Mouse (Mus musculus) ES-E14 (cell line): ENCODE results near the gene Klb. TPM values are rescaled to one million over a fixed set of nuclear protein-coding genes. Genes with fewer than 3 reads are reported as not detected.

ENCODE experiments used
- DNase-seq: peaks from one replicate; pipeline ENCODE4 v3.0.0-alpha.2; 2013; ENCODE audit warnings: low read depth, low spot score
- H3K27ac ChIP-seq: 2 replicates; pipeline ENCODE4 v1.5.1; 2012; ENCODE audit warnings: low read depth, mild to moderate bottlenecking, low read length, moderate library complexity, mixed read lengths; ENCODE audit not compliant: poor library complexity, insufficient read depth, severe bottlenecking
- H3K36me3 ChIP-seq: 2 replicates; pipeline ENCODE4 v1.6.1; 2012; ENCODE audit warnings: mild to moderate bottlenecking, low read length, moderate library complexity, mixed read lengths; ENCODE audit not compliant: control insufficient read depth, poor library complexity, insufficient read depth, severe bottlenecking
- H3K4me1 ChIP-seq, 2 experiments: fragments of 150-350 bp in 1 of 2; sonication (generic) in 1 of 2; 2 replicates each; pipeline ENCODE4 v1.6.1; 2012; ENCODE audit warnings: low read length in 2 of 2, mild to moderate bottlenecking in 1 of 2, mixed read lengths in 1 of 2; ENCODE audit not compliant: control insufficient read depth in 2 of 2, insufficient read depth in 2 of 2, poor library complexity in 1 of 2
- H3K4me3 ChIP-seq, 2 experiments: fragments of 150-350 bp in 1 of 2; sonication (generic) in 1 of 2; 2 replicates each; pipeline ENCODE4 v1.5.1; 2012; ENCODE audit warnings: low read length in 2 of 2, low read depth in 1 of 2, mild to moderate bottlenecking in 1 of 2, mixed read lengths in 1 of 2; ENCODE audit not compliant: insufficient read depth in 1 of 2, poor library complexity in 1 of 2, severe bottlenecking in 1 of 2
- H3K9ac ChIP-seq: 2 replicates; pipeline ENCODE4 v1.6.1; 2012; ENCODE audit warnings: low read depth, mild to moderate bottlenecking, low read length, mixed read lengths; ENCODE audit not compliant: poor library complexity, insufficient read depth, severe bottlenecking
- H3K9me3 ChIP-seq: fragments of 150-350 bp; sonication (generic); 2 replicates; pipeline ENCODE4 v1.6.1; 2012; ENCODE audit warnings: low read depth, mild to moderate bottlenecking, low read length; ENCODE audit not compliant: control insufficient read depth, insufficient read depth
- CHD2 ChIP-seq: IDR thresholded peaks from 2 replicates; pipeline ENCODE4 v1.6.1; 2014; ENCODE audit warnings: mild to moderate bottlenecking, low read depth, low read length, inconsistent platforms
- HCFC1 ChIP-seq: IDR thresholded peaks from 2 replicates; pipeline ENCODE4 v1.6.1; 2012; ENCODE audit warnings: low read length, inconsistent platforms, borderline replicate concordance; ENCODE audit not compliant: insufficient read depth
- MAFK ChIP-seq: IDR thresholded peaks from 2 replicates; pipeline ENCODE4 v1.6.1; 2014; ENCODE audit warnings: mild to moderate bottlenecking, low read depth, low read length, inconsistent platforms; ENCODE audit not compliant: insufficient read depth
- ZC3H11A ChIP-seq: IDR thresholded peaks from 2 replicates; pipeline ENCODE4 v1.6.1; 2012; ENCODE audit warnings: low read depth, mild to moderate bottlenecking, inconsistent platforms, low read length, borderline replicate concordance
- ZNF384 ChIP-seq: IDR thresholded peaks from 2 replicates; pipeline ENCODE4 v1.6.1; 2012; ENCODE audit warnings: low read depth, low read length, inconsistent platforms
- in situ Hi-C, 2 experiments: fragments of 600-800 bp; cut with MboI; formaldehyde crosslinking; loops; one replicate each; pipeline ENCODE4 v1.15.1; 2025; ENCODE audit warnings: low sequenced_read_pairs in 2 of 2, inconsistent platforms in 1 of 2; ENCODE audit not compliant: unreplicated experiment in 2 of 2
- total RNA-seq: library from RNA; depleted of rRNA; stranded (reverse); fragments of 300-350 nt; gene quantifications from 2 replicates; pipeline ENCODE4 v1.2.3, GENCODE M21; 2012

Gene Klb
- total RNA-seq, 1 experiment: 3.6 TPM

- H3K27ac ChIP-seq: no peak overlapping the region
- in situ Hi-C loops: no loop called here
- no peak for TF ChIP-seq MAFK
- no peak for TF ChIP-seq CHD2
- TF ChIP-seq HCFC1: no peak
- H3K9me3 ChIP-seq: no peaks in the 10 kb centered on the region
- H3K4me1 ChIP-seq: 0 out of 4 replicates have a peak, but pooled peaks cover 0 to 3% of the 10 kb centered on the region in 2 experiments
- no peak for DNase-seq
- peaks cover 6% of the 10 kb centered on the region; the same call in 1 of the 2 replicates for H3K36me3 ChIP-seq
- H3K4me3 ChIP-seq: no peak overlapping the region
- H3K9ac ChIP-seq: no peak overlapping the region
Measured at GRCm38 (mm10) chr5:65419136-65419535, 71.0 kb downstream of the Klb start.

- Histone ChIP-seq H3K9me3 (no peaks in the 10 kb centered on the region), H3K27ac (no peak overlapping the region), H3K4me1 (0 out of 4 replicates have a peak, but pooled peaks cover 0 to 3% of the 10 kb centered on the region in 2 experiments), H3K36me3 (peaks cover 6% of the 10 kb centered on the region; the same call in 1 of the 2 replicates), H3K9ac (no peak overlapping the region), H3K4me3 (no peak overlapping the region)
- no peak for DNase-seq
- TF ChIP-seq ZNF384 (no peak), MAFK (no peak), ZC3H11A (no peak), CHD2 (no peak), HCFC1 (no peak)
- in situ Hi-C loops: no loop called here
Measured at GRCm38 (mm10) chr5:65420822-65421221, 72.7 kb downstream of the Klb start.

DNA sequence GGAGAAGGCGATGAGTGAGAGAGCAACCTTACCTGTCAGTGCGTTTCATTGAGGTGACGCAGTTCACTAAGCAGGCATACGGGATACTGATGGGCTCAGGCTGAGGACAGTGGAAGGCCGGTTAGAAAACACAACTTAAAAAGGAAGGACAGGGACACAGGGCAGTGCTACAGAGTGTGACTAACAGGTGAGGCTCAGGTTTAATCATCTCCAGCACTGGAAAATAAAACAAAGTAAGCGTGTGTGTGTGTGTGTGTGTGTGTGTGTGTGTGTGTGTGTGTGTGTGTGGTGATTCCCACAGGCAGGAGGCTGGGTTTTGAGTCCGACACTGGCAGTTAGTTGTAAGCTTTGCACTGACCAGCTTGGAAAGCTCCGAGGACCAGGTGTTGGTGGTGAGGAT lies 74.7 kb downstream of the Klb start:
- H3K9ac ChIP-seq: no peak overlapping the region
- DNase-seq: no peak
- H3K4me3 ChIP-seq: no peak overlapping the region
- H3K27ac ChIP-seq: no peak overlapping the region
- H3K9me3 ChIP-seq: no peaks in the 10 kb centered on the region
- TF ChIP-seq ZC3H11A (no peak), MAFK (no peak), ZNF384 (no peak), HCFC1 (no peak), CHD2 (no peak)
- H3K36me3 ChIP-seq: peaks cover 3% of the 10 kb centered on the region; the same call in 1 of the 2 replicates
- in situ Hi-C loops: no loop called here
- H3K4me1 ChIP-seq: no peaks in the 10 kb centered on the region

DNA sequence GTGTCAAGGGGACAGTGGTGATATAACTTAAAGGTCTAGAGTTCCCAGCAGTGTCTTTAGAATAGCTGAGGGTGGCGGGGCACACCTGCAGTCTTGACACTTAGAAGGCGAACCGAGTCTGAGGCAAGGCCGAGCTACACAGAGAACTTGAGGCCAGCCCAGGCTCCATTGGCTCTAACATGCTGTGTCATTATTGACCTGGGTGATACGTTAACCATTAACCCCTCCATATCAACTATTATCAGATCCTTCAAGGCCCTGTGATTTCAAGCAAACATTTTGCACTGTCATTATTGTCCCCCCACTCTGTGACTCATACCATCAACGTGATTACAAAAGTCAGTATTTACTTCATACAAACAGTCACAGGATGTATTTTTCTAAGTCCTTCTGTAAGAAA lies 76.1 kb downstream of the Klb start:
- in situ Hi-C loops: no loop called here
- H3K9ac ChIP-seq: no peak overlapping the region
- no peak overlapping the region for H3K4me3 ChIP-seq
- peaks cover 0 to 3% of the 10 kb centered on the region in 2 experiments; a peak in 1 of 4 replicates for H3K4me1 ChIP-seq
- peaks cover 3% of the 10 kb centered on the region; the same call in 1 of the 2 replicates for H3K36me3 ChIP-seq
- no peak for DNase-seq
- no peak overlapping the region for H3K27ac ChIP-seq
- no peaks in the 10 kb centered on the region for H3K9me3 ChIP-seq
- no peak for TF ChIP-seq HCFC1
- TF ChIP-seq ZC3H11A: no peak
- TF ChIP-seq CHD2: no peak
- TF ChIP-seq ZNF384: no peak
- no peak for TF ChIP-seq MAFK

GRCm38 (mm10) chr5:65425251-65425650 lies 77.1 kb downstream of the Klb start:
- TF ChIP-seq ZNF384 (no peak), CHD2 (no peak), MAFK (no peak), HCFC1 (no peak), ZC3H11A (no peak)
- Histone ChIP-seq H3K4me3 (no peak overlapping the region), H3K27ac (no peak overlapping the region), H3K9ac (no peak overlapping the region), H3K4me1 (peaks cover 0 to 5% of the 10 kb centered on the region in 2 experiments; a peak in 1 of 4 replicates), H3K36me3 (peaks cover 3% of the 10 kb centered on the region; the same call in 1 of the 2 replicates), H3K9me3 (no peaks in the 10 kb centered on the region)
- DNase-seq: no peak
- in situ Hi-C loops: no loop called here
